Mouse (Mus musculus) mature B cell (primary cell): ENCODE results near the gene Pdk2.

Experiments
- in situ Hi-C: fragments of 300-500 bp; cut with MboI; formaldehyde crosslinking; loops from 2 replicates; pipeline ENCODE4 v1.14.3; 2019

Pdk2 gene

DNA sequence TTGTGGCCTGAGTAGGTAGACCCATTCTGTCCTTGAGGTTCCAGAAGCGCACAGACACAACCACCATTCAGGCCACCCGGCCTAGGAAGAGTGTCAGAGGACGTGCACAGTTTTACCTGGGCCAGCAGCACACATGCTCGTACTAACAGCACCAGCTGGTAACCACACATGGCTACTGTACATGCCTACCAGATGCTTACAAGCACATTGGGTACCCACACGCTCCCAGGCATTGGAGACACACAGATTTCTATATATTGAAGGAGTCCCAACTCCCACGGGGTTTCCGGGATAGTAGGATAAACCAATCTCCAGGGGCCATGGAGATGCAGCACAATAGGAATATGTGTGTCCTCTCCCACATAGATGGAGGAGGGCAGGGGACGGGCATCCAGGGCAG is 38.4 kb downstream of the Pdk2 start:
- in situ Hi-C loops = no loop called here

DNA sequence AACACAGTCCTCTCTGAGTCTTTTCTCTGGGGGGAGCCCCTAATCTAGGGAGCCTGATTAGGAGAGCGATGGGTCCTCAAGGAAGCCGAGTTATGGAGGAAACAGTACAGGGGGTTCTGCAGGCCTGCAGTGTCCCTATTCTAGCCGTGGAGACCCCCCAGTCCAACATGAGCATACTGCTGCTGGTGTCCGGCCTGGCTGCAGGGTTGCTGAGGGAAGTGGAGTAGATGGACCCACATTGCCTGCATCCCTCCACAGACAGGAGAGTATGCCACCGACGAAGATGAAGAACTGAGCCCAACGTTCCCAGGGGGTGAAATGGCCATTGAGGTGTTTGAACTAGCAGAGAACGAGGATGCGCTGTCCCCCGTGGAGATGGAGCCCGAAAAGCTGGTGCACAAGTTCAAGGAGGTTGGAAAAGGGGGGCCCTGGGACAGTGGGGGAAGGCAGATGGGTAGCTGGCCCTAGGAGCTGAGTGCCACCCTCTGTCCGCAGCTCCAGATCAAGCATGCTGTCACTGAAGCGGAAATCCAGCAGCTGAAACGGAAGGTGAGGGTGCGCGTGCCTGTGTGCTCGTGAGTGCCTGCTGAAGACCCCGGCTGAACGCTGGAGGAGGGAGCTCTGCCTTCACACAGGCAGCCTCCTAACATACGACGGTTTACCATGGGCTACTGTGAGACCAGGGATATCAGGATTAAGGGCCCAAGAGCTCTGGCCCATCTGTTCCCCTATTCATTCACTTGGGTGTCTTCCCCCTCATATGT is 39.4 kb downstream of the Pdk2 start:
- in situ Hi-C loops = no loop called here

DNA sequence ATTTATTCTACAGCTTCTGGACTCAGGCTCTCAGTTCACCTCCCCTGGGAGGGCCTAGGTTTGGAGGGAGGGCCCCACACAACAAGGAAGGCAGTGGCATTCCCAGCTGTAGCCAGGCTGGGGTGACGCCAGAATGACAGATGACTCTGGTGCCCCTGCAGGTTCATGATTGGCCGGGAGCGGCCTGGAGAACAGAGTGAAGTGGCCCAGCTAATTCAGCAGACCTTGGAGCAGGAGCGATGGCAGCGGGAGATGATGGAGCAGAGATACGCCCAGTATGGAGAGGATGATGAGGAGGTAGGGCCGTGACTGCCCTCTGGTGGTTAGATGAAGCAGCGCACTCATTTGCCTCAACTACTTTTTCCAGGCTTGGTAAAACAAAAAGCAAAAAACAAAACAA is 40.1 kb downstream of the Pdk2 start:
- in situ Hi-C loops = no loop called here

DNA sequence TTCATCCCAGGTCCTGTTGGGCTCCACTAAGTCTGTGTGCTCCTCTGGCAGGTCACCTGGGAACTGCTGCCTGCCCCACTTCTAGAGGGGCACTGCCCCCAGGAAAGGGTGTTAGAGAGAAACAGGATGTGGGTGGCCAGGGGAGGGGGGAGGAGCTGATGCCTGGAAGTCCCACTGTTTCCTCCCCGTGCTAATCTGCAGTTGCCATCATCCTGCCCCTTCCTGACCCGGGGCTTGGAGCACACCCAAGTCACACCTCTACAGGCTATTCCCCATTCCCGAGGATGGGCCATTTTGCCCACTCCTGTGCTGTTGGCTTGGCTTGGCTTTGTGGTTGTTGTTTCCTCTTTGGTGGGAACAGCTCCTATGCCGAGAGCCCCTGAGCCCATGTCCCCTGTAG is 40.6 kb downstream of the Pdk2 start:
- in situ Hi-C loops = no loop called here

DNA sequence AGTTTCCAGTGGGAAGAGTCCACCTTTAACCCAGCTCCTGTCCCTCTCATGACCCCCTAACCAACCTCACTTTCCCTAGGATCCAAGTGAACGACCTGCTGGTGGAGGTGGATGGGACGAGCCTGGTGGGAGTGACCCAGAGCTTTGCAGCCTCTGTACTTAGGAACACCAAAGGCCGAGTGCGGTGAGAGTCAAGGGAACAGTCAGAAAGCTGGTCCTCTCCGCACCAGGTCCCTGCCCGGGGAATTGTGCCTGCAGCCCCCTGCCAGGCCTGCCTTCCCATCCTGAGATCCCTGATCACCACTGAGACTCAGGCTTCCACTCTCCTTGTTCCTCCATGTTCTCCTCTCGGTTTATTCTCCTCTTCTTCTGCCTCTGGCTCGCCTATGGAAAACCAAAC is 41.0 kb downstream of the Pdk2 start:
- in situ Hi-C loops = no loop called here

DNA sequence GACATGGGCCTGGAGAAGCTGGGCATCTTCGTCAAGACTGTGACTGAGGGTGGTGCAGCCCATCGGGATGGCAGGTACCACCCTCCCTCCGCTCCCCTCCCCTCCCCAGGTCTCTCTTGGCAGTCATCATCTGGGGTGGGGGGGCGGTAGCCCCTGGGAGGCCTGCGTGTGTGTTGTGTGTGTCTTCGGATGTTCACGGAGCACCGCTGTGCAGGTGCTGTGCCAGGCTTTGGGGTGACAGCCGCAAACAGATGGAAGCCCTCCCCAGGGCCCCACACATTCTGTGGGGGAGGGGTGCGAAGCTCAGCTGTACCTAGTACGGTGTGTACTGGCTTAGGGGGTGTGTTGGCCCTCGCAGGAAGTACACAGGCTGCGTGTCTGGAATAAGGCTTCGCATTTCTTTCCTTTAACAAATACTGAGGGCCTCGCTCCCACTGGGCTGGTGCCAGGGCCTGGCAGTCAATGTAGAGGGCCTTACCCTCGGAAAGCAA is 43.1 kb downstream of the Pdk2 start:
- in situ Hi-C loops = no loop called here

DNA sequence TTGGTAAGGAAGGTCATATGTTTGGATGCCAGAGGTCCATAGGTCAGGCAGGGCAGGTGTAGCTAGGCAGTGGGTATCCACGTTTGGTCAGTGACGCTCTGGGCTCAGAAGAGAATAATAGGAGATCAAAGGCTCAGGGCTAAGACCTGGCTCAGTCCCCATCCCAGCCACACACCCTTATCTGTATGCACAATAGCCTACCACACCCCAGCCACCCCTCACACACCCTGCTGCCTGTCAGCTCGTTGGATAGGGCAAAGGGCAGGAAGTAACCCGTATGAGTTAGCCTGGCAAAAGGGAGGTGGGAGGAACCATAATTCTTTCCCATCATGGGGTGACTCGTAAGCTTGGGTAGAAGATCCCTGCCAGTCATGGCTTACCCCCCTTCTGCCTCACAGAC is 43.6 kb downstream of the Pdk2 start:
- in situ Hi-C loops = no loop called here

DNA sequence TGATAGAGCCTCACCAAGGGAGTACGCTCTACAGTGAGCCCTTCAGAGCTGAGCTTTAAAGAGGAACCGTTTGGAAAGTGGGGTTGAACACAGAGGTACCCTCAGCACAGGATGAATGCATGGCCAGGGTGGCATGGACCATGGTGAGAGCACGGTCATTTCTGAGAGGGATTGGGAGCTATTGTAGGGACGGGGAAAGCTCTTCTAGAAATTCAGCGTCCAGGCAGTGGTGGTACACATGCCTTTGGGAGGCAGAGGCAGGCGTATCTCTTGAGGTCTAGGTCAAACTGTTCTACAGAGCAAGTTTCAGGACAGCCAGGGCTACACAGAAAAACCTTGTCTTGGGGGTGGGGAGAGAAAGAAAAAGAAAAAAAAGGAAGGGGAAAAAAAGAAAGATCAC is 44.2 kb downstream of the Pdk2 start:
- in situ Hi-C loops = no loop called here

DNA sequence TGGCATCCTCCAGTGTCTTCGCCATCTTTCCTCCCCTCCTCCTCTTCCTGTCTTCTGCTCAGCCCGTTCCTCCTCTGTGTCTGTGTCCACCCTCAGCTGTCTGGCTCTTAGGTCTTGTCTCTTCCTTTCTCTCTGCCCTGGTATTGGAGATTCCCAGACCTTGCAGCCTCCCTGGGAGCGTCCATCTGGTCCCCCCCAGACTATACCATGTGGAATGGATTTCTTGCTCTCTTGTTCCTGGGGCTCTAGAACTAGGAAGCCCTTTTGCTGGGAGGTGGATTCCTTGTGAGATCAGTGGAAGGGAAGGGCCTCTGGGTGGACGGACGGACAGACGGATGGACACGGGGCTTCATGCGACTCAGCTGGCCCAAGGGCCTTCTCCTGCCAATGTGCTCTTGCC is 45.1 kb downstream of the Pdk2 start:
- in situ Hi-C loops = no loop called here

DNA sequence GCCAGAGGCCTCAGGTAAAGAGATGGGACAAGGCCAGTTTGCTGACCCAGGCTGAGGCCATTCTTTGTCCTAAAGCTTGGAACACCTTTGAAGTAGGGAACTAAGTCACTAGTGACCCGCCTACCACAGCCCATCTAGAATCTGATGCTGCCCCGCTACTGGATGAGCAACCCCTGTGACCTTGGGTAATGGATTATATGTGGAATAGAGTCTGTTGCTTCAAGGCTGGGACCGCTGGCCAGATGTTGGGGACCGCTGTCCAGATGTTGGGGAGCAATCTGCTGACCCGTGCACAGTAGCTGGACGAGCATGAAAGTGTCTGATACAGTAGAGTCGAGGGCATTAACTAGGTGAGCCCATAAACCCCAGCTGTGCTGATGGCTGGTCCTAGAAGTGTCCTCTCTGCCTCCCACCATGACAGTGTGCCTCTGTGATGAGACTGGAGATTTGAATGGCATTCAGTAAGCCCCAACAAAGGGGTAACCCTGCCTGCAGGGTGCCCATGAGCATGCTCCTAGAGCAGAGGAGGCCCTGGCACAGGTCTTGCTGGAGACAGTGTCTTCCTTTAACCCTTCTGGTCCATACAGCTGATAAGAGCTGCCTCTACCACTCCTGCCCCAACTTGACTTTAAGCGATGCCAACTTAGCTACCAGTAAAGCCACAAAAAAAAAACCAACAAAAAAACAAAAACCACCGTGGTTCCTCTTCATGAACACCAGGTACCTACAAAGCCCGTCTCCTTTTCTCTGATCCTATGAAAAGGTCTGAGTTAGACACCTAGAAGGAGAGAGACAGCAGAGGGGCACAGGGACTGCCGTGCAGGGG is 46.0 kb downstream of the Pdk2 start:
- in situ Hi-C loops = no loop called here

DNA sequence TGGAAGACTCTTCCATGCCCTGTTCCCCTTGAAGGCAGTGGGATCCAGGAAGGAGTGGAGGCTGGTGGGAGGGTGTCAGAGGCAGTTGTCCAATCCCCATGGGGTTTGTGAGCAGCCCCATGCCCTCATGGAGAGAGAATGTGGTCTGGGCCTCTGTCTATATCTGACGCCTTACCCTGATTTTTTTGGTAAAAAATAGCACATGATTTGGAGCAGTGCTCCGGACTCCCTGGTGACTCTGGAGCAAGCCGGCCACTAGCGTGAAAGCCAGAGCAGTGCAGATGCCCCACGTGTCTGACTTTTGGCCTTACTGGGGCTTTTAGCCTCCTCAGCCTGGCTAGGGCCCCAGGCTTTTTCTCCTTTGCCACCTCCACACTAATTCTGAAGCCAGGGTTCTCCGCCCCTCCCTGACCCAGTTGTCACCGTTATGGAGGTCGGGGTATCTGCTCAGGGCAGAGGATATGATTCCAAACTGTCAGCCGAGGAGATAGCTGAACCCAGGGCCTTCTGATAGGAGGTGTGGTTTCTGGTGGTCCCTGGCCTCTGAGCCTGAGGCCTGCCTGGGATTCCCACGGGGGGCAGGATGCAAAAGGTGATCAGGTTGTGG is 46.8 kb downstream of the Pdk2 start:
- in situ Hi-C loops = no loop called here

DNA sequence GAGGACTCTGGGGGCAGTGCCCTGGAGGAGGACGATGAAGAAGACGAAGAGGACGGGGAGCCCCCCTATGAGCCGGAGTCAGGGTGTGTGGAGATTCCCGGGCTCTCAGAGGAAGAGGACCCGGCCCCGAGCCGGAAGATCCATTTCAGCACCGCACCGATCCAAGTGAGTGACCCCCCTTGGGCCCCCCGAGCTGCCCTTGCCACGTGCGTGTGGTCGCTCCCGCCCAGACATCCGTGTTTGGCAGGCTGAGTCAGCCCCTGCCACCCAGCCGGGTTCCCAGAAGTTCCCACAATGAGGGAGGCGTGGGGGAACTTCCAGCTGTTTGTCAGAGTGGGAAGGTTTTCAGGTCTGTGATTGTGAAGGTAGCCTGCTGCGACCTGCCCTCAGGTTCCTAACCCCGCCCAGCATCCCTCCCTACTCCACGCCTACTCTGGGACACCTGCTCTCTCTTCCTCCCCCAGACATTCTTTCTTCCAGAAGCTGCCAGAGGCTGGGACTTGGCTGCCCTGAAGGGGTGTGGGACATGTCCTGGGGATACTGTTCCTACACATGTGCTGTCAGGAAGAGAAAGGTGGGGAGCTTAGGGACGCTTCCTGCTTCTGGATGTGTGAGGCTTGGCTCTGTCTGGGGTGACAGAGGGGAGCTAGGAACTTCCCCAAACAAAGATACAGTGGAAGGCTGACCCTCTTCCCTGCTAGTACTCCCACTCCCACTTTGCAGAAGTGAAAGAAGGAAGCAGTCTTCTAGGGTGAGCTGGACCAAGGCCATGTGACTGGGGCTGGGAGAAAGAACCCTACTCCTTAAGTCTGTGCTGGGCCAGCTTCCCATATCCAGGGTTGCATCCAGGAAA is 48.2 kb downstream of the Pdk2 start:
- in situ Hi-C loops = no loop called here

DNA sequence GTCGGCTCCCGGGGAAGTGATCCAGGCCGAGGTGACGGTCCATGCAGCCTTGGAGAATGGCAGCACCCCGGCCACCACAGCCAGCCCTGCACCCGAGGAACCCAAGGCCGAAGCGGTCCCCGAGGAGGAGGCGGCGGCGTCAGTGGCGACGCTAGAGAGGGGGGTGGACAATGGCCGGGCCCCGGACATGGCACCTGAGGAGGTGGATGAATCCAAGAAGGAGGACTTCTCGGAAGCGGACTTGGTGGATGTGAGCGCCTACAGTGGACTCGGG is 48.7 kb downstream of the Pdk2 start:
- in situ Hi-C loops = no loop called here

DNA sequence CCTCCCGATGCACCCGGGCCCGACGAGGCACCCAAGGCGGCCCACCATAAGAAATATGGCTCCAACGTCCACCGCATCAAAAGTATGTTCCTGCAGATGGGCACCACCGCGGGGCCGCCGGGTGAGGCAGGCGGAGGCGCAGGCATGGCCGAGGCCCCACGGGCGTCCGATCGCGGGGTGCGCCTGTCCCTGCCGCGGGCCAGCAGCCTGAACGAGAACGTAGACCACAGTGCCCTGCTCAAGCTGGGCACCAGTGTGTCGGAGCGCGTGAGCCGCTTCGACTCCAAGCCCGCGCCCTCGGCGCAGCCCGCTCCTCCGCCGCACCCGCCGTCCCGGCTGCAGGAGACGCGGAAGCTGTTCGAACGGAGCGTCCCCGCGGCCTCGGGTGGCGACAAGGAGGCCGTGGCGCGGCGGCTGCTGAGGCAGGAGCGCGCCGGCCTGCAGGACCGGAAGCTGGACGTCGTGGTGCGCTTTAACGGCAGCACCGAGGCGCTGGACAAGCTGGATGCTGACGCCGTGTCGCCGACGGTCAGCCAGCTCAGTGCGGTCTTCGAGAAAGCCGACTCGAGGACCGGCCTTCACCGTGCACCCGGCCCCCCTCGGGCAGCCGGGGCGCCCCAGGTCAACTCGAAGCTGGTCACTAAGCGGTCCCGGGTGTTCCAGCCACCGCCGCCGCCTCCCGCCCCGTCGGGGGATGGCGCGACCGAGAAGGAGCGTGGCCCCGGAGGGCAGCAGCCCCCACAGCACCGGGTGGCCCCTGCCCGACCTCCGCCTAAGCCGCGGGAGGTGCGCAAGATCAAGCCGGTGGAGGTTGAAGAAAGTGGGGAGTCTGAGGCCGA is 49.3 kb downstream of the Pdk2 start:
- in situ Hi-C loops = no loop called here

DNA sequence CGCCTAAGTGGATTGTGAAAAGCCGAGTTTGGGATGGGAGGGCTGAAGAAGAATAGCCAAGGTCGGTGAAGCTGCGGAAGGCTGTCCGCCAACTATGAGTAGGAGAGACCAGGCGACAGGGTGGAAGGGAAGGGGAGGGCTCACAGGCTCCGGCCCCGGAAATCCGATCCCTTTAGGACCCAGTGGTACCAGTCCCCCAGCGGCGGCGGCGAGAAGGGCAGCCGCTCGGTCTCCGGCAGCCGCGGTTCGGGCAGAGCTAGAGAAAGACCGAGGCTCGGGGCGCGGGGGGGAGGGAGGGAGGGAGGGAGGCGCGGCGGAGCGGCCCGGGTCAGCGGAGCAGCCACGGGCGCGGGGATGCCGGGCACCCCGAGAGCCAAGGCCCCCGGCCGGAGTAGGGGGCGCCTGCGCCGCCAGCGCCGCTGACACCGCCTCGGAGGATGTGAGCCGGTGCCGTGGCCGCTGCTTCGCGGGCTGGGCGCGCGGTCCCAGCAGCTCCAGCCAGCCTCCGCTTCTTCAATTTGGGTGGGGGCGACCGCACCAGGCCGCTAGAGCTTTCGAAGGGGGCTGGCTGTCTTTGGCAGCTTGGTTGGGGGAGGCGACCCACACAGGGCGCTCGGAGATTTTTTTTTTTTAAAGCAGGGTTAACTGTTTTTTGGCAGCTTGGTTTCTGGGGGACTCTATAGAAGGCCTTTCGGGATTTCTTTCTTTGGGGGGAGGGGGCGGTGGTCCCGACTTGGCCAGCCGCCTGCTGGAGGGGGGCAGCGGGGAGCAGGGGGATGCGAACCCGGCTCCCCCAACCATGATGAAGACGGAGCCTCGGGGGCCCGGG is 50.2 kb downstream of the Pdk2 start, which contains the start of gene Ppp1r9b:
Ppp1r9b (plus strand) TSS at position 287 of the 829 bp plus-strand sequence.
- in situ Hi-C loops = no loop called here

DNA sequence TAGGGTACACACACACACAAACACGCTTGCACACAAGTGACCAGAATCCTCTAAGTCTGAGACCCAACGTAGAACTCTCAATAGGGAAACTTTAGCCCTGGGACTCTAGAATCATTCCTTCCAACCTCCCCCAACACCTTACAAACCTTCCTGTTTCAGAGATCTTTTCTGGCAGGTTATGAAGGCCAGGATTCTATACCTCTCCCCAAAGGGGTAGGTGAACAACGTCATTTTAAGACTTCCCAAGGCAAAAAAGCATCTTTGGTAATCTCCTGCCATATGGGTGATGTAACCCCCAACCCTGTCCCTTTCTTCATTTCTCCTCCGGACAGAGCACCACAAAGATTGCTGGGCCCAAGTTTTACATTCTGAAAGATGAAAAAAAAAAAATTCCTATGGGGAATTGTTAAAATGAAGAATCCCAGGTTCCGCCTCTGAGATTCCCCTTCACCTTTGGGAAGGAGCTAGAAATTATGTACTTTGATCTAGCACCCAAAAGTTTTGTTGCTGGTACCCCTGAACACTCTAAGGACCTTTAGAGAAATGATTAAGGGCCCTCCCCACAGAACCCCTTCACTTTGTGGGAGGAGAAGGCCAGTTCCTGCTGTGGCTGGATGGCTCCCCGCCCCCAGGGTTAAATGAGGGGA is 50.9 kb downstream of the Pdk2 start:
- in situ Hi-C loops = no loop called here

DNA sequence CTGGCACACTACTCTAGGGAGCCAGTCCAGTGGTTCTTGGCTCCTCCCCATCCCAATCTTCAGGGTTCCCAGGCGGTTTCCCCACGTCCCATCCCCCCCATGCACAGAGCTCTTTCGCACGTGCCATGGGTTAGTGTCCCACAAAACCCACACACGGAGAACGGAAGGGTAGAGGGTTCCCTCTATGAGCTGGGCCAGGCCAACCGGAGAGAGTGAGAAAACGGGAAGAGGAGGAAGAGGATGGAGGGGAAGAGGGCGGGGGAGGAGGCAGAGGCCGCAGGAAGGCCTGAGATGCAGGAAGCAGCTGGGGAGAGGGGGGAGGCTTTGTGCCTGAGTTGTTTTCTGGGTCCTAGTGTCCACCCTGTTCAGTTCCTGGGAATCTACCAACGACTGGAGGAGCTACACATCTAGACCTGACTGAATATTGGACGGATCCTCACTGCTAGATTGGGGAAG is 51.6 kb downstream of the Pdk2 start:
- in situ Hi-C loops = no loop called here

DNA sequence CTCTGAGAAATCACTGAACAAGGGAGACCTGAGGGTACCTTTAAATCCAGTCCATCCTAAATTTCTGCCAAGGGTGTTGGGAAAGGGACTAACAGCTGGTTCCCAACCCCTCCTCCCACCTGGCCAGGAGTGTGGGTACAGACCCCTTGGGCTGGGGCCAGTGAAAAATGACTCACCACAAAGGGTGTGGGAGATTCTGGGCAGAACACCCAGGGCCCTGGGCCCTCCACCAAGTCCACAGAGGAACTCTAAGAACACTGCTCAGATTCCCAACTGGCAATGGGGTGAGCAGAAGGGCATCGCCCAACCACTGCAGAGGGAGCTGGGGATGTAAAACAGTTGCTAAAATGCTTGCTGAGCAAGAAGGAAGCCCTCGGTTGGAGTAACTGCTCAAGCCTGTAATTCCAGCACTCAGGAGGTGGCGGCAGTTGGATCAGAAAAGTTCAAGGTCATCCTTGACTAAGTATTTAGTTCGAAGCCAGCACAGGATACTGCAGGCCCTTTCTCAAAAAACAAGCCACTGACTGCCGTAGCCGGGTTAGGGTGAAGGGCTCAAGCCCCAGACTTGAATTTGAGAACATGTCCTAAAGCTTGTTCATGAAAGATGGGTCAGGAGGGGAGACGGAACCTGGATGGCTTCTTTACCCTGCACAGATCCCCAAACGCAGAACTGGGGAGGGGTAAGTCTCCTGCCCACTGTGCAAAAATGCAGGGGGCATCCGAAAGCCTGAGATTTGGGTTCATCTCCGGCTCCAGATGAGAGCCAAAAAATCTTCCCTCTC is 52.2 kb downstream of the Pdk2 start:
- in situ Hi-C loops = no loop called here

DNA sequence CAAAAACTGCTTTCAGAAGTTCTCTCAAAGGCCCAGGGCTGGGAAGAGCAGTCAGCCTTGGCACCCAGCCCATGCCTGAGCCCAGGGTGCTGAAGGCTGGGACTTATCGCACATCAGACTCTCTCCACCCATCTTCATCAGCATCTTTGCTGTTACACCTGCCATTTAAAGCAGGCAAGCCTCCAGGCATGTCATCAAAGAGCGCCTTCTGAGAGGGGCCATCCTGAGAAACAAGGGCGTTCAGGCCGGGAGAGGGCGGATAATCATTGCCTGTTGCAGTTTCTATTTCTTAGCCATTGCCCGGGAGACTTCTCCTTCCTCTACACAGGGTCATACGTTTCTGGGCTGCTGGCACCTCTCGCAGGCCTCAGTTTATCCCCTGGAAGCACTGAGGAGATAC is 53.3 kb downstream of the Pdk2 start:
- in situ Hi-C loops = no loop called here
